Mouse (Mus musculus): ENCODE data around the gene Chid1.

DNA sequence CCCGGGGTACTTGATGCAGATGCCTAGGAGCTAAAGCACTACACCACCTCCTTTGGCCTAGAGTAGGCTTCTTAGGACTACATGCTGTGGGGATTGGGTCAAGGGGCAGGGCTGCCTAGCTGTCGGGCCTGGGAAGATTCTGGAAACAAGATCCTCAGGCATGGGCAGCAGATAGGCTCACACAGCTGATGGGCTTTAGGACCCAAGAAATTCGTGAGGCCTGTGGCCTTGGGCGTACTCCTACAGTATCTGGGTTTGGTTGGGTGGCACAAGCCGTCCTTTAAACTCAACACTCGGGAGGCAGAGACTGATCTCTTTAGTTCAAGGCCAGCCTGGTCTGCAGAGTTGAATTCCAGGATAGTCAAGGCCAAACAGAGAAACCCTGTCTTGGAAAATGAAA lies 67.4 kb downstream of the Chid1 start:
- no peak for TF ChIP-seq CTCF (IDR thresholded peaks at IDR 0.05; ENCODE audit: insufficient read depth, low read depth, low read length)
- no peak for TF ChIP-seq POLR2A (IDR thresholded peaks at IDR 0.05; ENCODE audit: insufficient read depth, low read depth, low read length)
